Mouse (Mus musculus): ENCODE measurements at regions not wholly inside any gene's neighbourhood (a gene's known extent, or its start where the extent isn't known, plus 50 kb on each side); places are given as distances from the start of the nearest gene placed in this dataset.

GRCm38 (mm10) chr8:15610217-15610616 is 564.3 kb upstream of the BB014433 start:
- Histone ChIP-seq H3K36me3 (ENCODE audit: control insufficient read depth, insufficient read depth, low read length) (no peaks in the 10 kb centered on the region), H3K4me1 (ENCODE audit: control insufficient read depth, insufficient read depth, low read length) (no peaks in the 10 kb centered on the region), H3K27ac (ENCODE audit: control insufficient read depth, insufficient read depth, low read depth, low read length) (no peak overlapping the region), H3K27me3 (ENCODE audit: control insufficient read depth, insufficient read depth, low read length) (no peaks in the 10 kb centered on the region), H3K4me3 (ENCODE audit: control insufficient read depth, low read depth, low read length) (no peak overlapping the region)
- TF ChIP-seq CTCF (IDR thresholded peaks at IDR 0.05; ENCODE audit: control insufficient read depth, insufficient read depth, insufficient replicate concordance, low read depth, low read length) (no peak), POLR2A (IDR thresholded peaks at IDR 0.05; ENCODE audit: control insufficient read depth, low read depth, low read length) (no peak)

- TF ChIP-seq POLR2A (IDR thresholded peaks at IDR 0.05; ENCODE audit: control insufficient read depth, low read depth, low read length) (no peak), CTCF (IDR thresholded peaks at IDR 0.05; ENCODE audit: control insufficient read depth, insufficient read depth, insufficient replicate concordance, low read depth, low read length) (no peak)
- Histone ChIP-seq H3K27ac (ENCODE audit: control insufficient read depth, insufficient read depth, low read depth, low read length) (no peak overlapping the region), H3K36me3 (ENCODE audit: control insufficient read depth, insufficient read depth, low read length) (no peaks in the 10 kb centered on the region), H3K4me1 (ENCODE audit: control insufficient read depth, insufficient read depth, low read length) (no peaks in the 10 kb centered on the region), H3K27me3 (ENCODE audit: control insufficient read depth, insufficient read depth, low read length) (no peaks in the 10 kb centered on the region), H3K4me3 (ENCODE audit: control insufficient read depth, low read depth, low read length) (no peak overlapping the region)
These were observed 561.8 kb upstream of the BB014433 start for GRCm38 (mm10) chr8:15607598-15608215.

GRCm38 (mm10) chr8:15601531-15601930 is 555.7 kb upstream of the BB014433 start:
- no peaks in the 10 kb centered on the region for H3K27me3 ChIP-seq (ENCODE audit: control insufficient read depth, insufficient read depth, low read length)

GRCm38 (mm10) chr8:15593106-15593505 is 547.2 kb upstream of the BB014433 start:
- Histone ChIP-seq H3K4me1 (ENCODE audit: control insufficient read depth, insufficient read depth, low read length) (no peaks in the 10 kb centered on the region), H3K4me3 (ENCODE audit: control insufficient read depth, low read depth, low read length) (no peak overlapping the region), H3K27ac (ENCODE audit: control insufficient read depth, insufficient read depth, low read depth, low read length) (no peak overlapping the region), H3K27me3 (ENCODE audit: control insufficient read depth, insufficient read depth, low read length) (no peaks in the 10 kb centered on the region), H3K36me3 (ENCODE audit: control insufficient read depth, insufficient read depth, low read length) (no peaks in the 10 kb centered on the region)
- TF ChIP-seq POLR2A (IDR thresholded peaks at IDR 0.05; ENCODE audit: control insufficient read depth, low read depth, low read length) = no peak
- no peak for TF ChIP-seq CTCF (IDR thresholded peaks at IDR 0.05; ENCODE audit: control insufficient read depth, insufficient read depth, insufficient replicate concordance, low read depth, low read length)

More at GRCm38 (mm10) chr8:15601531-15601930, 555.7 kb upstream of the BB014433 start:
- TF ChIP-seq CTCF (IDR thresholded peaks at IDR 0.05; ENCODE audit: control insufficient read depth, insufficient read depth, insufficient replicate concordance, low read depth, low read length) (no peak), POLR2A (IDR thresholded peaks at IDR 0.05; ENCODE audit: control insufficient read depth, low read depth, low read length) (no peak)
- Histone ChIP-seq H3K4me1 (ENCODE audit: control insufficient read depth, insufficient read depth, low read length) (no peaks in the 10 kb centered on the region), H3K27ac (ENCODE audit: control insufficient read depth, insufficient read depth, low read depth, low read length) (no peak overlapping the region), H3K4me3 (ENCODE audit: control insufficient read depth, low read depth, low read length) (no peak overlapping the region), H3K36me3 (ENCODE audit: control insufficient read depth, insufficient read depth, low read length) (no peaks in the 10 kb centered on the region)

- no peak for TF ChIP-seq POLR2A (IDR thresholded peaks at IDR 0.05; ENCODE audit: control insufficient read depth, low read depth, low read length)
- H3K4me1 ChIP-seq (ENCODE audit: control insufficient read depth, insufficient read depth, low read length) = no peaks in the 10 kb centered on the region
- no peaks in the 10 kb centered on the region for H3K27me3 ChIP-seq (ENCODE audit: control insufficient read depth, insufficient read depth, low read length)
- no peaks in the 10 kb centered on the region for H3K36me3 ChIP-seq (ENCODE audit: control insufficient read depth, insufficient read depth, low read length)
- no peak overlapping the region for H3K4me3 ChIP-seq (ENCODE audit: control insufficient read depth, low read depth, low read length)
- H3K27ac ChIP-seq (ENCODE audit: control insufficient read depth, insufficient read depth, low read depth, low read length) = no peak overlapping the region
These were observed 537.9 kb upstream of the BB014433 start for GRCm38 (mm10) chr8:15583782-15584181.

- Histone ChIP-seq H3K27ac (ENCODE audit: control insufficient read depth, insufficient read depth, low read depth, low read length) (no peak overlapping the region), H3K4me3 (ENCODE audit: control insufficient read depth, low read depth, low read length) (no peak overlapping the region), H3K4me1 (ENCODE audit: control insufficient read depth, insufficient read depth, low read length) (no peaks in the 10 kb centered on the region), H3K27me3 (ENCODE audit: control insufficient read depth, insufficient read depth, low read length) (no peaks in the 10 kb centered on the region), H3K36me3 (ENCODE audit: control insufficient read depth, insufficient read depth, low read length) (no peaks in the 10 kb centered on the region)
- TF ChIP-seq POLR2A (IDR thresholded peaks at IDR 0.05; ENCODE audit: control insufficient read depth, low read depth, low read length) (no peak), CTCF (IDR thresholded peaks at IDR 0.05; ENCODE audit: control insufficient read depth, insufficient read depth, insufficient replicate concordance, low read depth, low read length) (no peak)
These were observed 524.2 kb upstream of the BB014433 start for GRCm38 (mm10) chr8:15570091-15570490.

- H3K4me1 ChIP-seq (ENCODE audit: control insufficient read depth, insufficient read depth, low read length) = peaks cover 2% of the 10 kb centered on the region; the same call in 1 of the 2 replicates
- H3K27me3 ChIP-seq (ENCODE audit: control insufficient read depth, insufficient read depth, low read length) = no peaks in the 10 kb centered on the region
- no peak overlapping the region for H3K27ac ChIP-seq (ENCODE audit: control insufficient read depth, insufficient read depth, low read depth, low read length)
- H3K36me3 ChIP-seq (ENCODE audit: control insufficient read depth, insufficient read depth, low read length) = no peaks in the 10 kb centered on the region
- no peak overlapping the region for H3K4me3 ChIP-seq (ENCODE audit: control insufficient read depth, low read depth, low read length)
- TF ChIP-seq CTCF (IDR thresholded peaks at IDR 0.05; ENCODE audit: control insufficient read depth, insufficient read depth, insufficient replicate concordance, low read depth, low read length) (no peak), POLR2A (IDR thresholded peaks at IDR 0.05; ENCODE audit: control insufficient read depth, low read depth, low read length) (no peak)
These were observed 521.9 kb upstream of the BB014433 start for GRCm38 (mm10) chr8:15567742-15568141.

Data from testis, adult 2 months (tissue).